Mouse (Mus musculus) lung, adult 2 months (tissue): ENCODE measurements around the gene Klf7.

Experiments used
- CTCF ChIP-seq: fragments of 200-500 bp; IDR thresholded peaks from 2 replicates; pipeline ENCODE4 v1.5.1; 2011; ENCODE audit warnings: mild to moderate bottlenecking, low read length, control low read depth; ENCODE audit not compliant: insufficient read depth
- POLR2A ChIP-seq: fragments of 200-500 bp; IDR thresholded peaks from 2 replicates; pipeline ENCODE4 v1.6.1; 2011; ENCODE audit warnings: low read depth, mild to moderate bottlenecking, control low read depth, low read length, borderline replicate concordance; ENCODE audit errors: extremely low read depth

DNA sequence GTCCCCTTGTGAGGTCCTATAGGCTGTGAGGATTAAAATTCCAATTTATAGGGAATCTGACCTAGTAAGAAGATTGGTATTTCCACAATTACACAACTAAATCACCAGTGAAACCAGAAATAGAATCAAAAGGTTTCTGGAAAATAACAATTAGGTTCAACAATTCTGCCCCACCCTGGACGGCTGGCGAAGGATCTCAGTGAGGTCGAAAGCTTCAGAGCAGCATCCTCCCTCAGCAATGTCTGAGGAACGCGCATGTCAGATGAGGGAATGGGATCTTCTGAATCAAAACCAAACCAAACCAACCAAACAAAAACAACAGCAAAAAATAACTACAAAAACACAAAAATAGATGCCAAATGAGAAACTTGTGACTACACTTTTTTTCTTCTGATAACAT lies 29.1 kb downstream of the Klf7 start:
- no peak for TF ChIP-seq CTCF
- no peak for TF ChIP-seq POLR2A
